Comparison of ENCODE assay signal across 8 mouse cellular contexts in genomic region chr12:4188171-4189059, GRCm38 (mm10). TPM values are rescaled to one million over a fixed set of nuclear protein-coding genes. Genes with fewer than 3 reads are reported as not detected.
DNase-seq lines count a peak whose midpoint lies in the region; ATAC-seq and TF ChIP-seq lines count a peak whose summit lies in the region.

No protein-coding gene starts in this region.

- no peak for TF ChIP-seq CTCF in lung, postnatal 0 days (IDR thresholded peaks at IDR 0.05)

- H3K27ac ChIP-seq in liver, embryonic 11.5 days (ENCODE audit: low read depth, low read length), result no peak overlapping the region
- peak overlapping the region; percentile 32; the same call in 1 of the 2 replicates for H3K27ac ChIP-seq in hindbrain, embryonic 14.5 days
- no peak overlapping the region for H3K27ac ChIP-seq in lung, postnatal 0 days (ENCODE audit: low read length)

- DNase-seq in liver, embryonic 11.5 days (ENCODE audit: low spot score), result no peak
- DNase-seq in liver, result no peak
- DNase-seq in cerebellum, postnatal 10 days, result peak; percentile 73 to 84
- DNase-seq in gastrocnemius, postnatal 10 days, result peak; percentile 67
- DNase-seq in hindbrain, embryonic 14.5 days (ENCODE audit: low spot score), result peak; percentile 69
- peak; percentile 92 for DNase-seq in lung, postnatal 0 days (ENCODE audit: low spot score)
- peak; percentile 45 for DNase-seq in skeletal muscle tissue, adult 2 months (ENCODE audit: low read depth, low spot score)

- H3K4me2 ChIP-seq in liver, embryonic 11.5 days, result no peak overlapping the region
- no peak overlapping the region for H3K4me2 ChIP-seq in hindbrain, embryonic 14.5 days (replicated peaks)
- no peak overlapping the region for H3K4me2 ChIP-seq in lung, postnatal 0 days (replicated peaks; ENCODE audit: low read depth, low read length)

- H3K9ac ChIP-seq in liver, embryonic 11.5 days (ENCODE audit: low read depth, low read length), result no peak overlapping the region
- H3K9ac ChIP-seq in hindbrain, embryonic 14.5 days, result no peak overlapping the region
- no peak overlapping the region for H3K9ac ChIP-seq in lung, postnatal 0 days (replicated peaks; ENCODE audit: low read depth)

- H3K4me1 ChIP-seq in liver, embryonic 11.5 days (replicated peaks; ENCODE audit: control insufficient read depth, insufficient read depth, low read length), result peaks cover 3% of the 10 kb centered on the region
- peaks cover 4% of the 10 kb centered on the region for H3K4me1 ChIP-seq in hindbrain, embryonic 14.5 days (replicated peaks; ENCODE audit: control insufficient read depth, insufficient read depth, low read length)
- H3K4me1 ChIP-seq in lung, postnatal 0 days (ENCODE audit: insufficient read depth, low read depth, low read length), result peaks cover under 1% of the 10 kb centered on the region; the same call in 1 of the 2 replicates

- no peak for TF ChIP-seq EP300 in lung, postnatal 0 days (IDR thresholded peaks at IDR 0.05)

- no peaks in the 10 kb centered on the region for H3K36me3 ChIP-seq in liver, embryonic 11.5 days (ENCODE audit: control insufficient read depth, insufficient read depth, low read length)
- H3K36me3 ChIP-seq in hindbrain, embryonic 14.5 days (replicated peaks; ENCODE audit: control insufficient read depth, insufficient read depth), result no peaks in the 10 kb centered on the region; the same call in 1 of the 2 replicates
- no peaks in the 10 kb centered on the region for H3K36me3 ChIP-seq in lung, postnatal 0 days (ENCODE audit: insufficient read depth, low read length)

- H3K27me3 ChIP-seq in liver, embryonic 11.5 days (replicated peaks; ENCODE audit: control insufficient read depth, insufficient read depth, low read length), result no peaks in the 10 kb centered on the region
- H3K27me3 ChIP-seq in hindbrain, embryonic 14.5 days (ENCODE audit: control insufficient read depth, insufficient read depth, low read length), result no peaks in the 10 kb centered on the region
- H3K27me3 ChIP-seq in lung, postnatal 0 days (replicated peaks; ENCODE audit: insufficient read depth, low read length), result no peaks in the 10 kb centered on the region

- no peaks in the 10 kb centered on the region for H3K9me3 ChIP-seq in liver, embryonic 11.5 days (ENCODE audit: control insufficient read depth, low read length)
- H3K9me3 ChIP-seq in hindbrain, embryonic 14.5 days (ENCODE audit: control insufficient read depth, low read length), result no peaks in the 10 kb centered on the region
- H3K9me3 ChIP-seq in lung, postnatal 0 days (ENCODE audit: low read length), result no peaks in the 10 kb centered on the region

- peak; percentile 23; the same call in 1 of the 2 replicates for ATAC-seq in liver, embryonic 11.5 days (replicated peaks; ENCODE audit: low FRiP score)
- peak; percentile 83 for ATAC-seq in hindbrain, embryonic 14.5 days (ENCODE audit: low FRiP score)
- ATAC-seq in lung, postnatal 0 days, result peak; percentile 91
- no peak for ATAC-seq in inflammation-experienced regulatory T-cells, adult 6 months

- 43% methylated on average over 14 of the region's 14 CpGs for WGBS in liver, embryonic 11.5 days
- 33% methylated on average over 14 of the region's 14 CpGs for WGBS in hindbrain, embryonic 14.5 days
- 30% methylated on average over 14 of the region's 14 CpGs for WGBS in lung, postnatal 0 days

- H3K4me3 ChIP-seq in liver, embryonic 11.5 days (ENCODE audit: low read depth, low read length), result no peak overlapping the region
- no peak overlapping the region for H3K4me3 ChIP-seq in hindbrain, embryonic 14.5 days (replicated peaks; ENCODE audit: low read length)
- H3K4me3 ChIP-seq in lung, postnatal 0 days (ENCODE audit: low read depth, low read length), result no peak overlapping the region

RNA-seq across cellular contexts. Expression of gene Ptrhd1, which starts 45.4 kb away (rescaled TPM):
- 5.5 and 6.0 TPM in 2 replicates for polyA plus RNA-seq in liver, embryonic 11.5 days (2014; fragmentation: Nextera tagmentation; extraction: Ambion mirVana)
- 1 to 10 TPM; 5.1 to 5.3 TPM for total RNA-seq in gastrocnemius, postnatal 10 days (2021)
- 6.1 and 6.2 TPM in 2 replicates for polyA plus RNA-seq in hindbrain, embryonic 14.5 days (2014; fragmentation: Nextera tagmentation; extraction: Ambion mirVana)
- 4.7 and 6.2 TPM in 2 replicates for polyA plus RNA-seq in lung, postnatal 0 days (2015; fragmentation: Nextera tagmentation; extraction: Ambion mirVana)
- 1 to 10 TPM; 3.1 to 6.2 (median 3.3) TPM for polyA plus RNA-seq in inflammation-experienced regulatory T-cells, adult 6 months (2017; shearing (Covaris generic))

RNA-seq across cellular contexts. Expression of gene Cenpo, which starts 45.7 kb away (rescaled TPM):
- 20.6 and 24.4 TPM in 2 replicates for polyA plus RNA-seq in liver, embryonic 11.5 days (2014; fragmentation: Nextera tagmentation; extraction: Ambion mirVana)
- 1 to 10 TPM; 3.1 to 5.6 TPM for total RNA-seq in gastrocnemius, postnatal 10 days (2021)
- polyA plus RNA-seq in hindbrain, embryonic 14.5 days (2014; fragmentation: Nextera tagmentation; extraction: Ambion mirVana), result 6.2 and 6.9 TPM in 2 replicates
- polyA plus RNA-seq in lung, postnatal 0 days (2015; fragmentation: Nextera tagmentation; extraction: Ambion mirVana), result 4.8 and 5.3 TPM in 2 replicates
- polyA plus RNA-seq in inflammation-experienced regulatory T-cells, adult 6 months (2017; shearing (Covaris generic)), result 10 to 100 TPM; 20.3 to 31.7 (median 20.6) TPM

RNA-seq across cellular contexts. Expression of gene Adcy3, which starts 55.5 kb away (rescaled TPM):
- 3.3 and 3.9 TPM in 2 replicates for polyA plus RNA-seq in liver, embryonic 11.5 days (2014; fragmentation: Nextera tagmentation; extraction: Ambion mirVana)
- 1 to 10 TPM; 4.1 to 8.5 TPM for total RNA-seq in gastrocnemius, postnatal 10 days (2021)
- 12.1 and 12.6 TPM in 2 replicates for polyA plus RNA-seq in hindbrain, embryonic 14.5 days (2014; fragmentation: Nextera tagmentation; extraction: Ambion mirVana)
- 4.9 and 5.3 TPM in 2 replicates for polyA plus RNA-seq in lung, postnatal 0 days (2015; fragmentation: Nextera tagmentation; extraction: Ambion mirVana)
- polyA plus RNA-seq in inflammation-experienced regulatory T-cells, adult 6 months (2017; shearing (Covaris generic)), result 1 to 10 TPM; 2.1 to 5.9 (median 2.9) TPM

Comparison
In these comparisons a context has a peak if more than half of its experiments do, and no peak if none do; other contexts are left out.
1. DNase-seq: peak in cerebellum, postnatal 10 days (2 of 2), gastrocnemius, postnatal 10 days (single experiment), hindbrain, embryonic 14.5 days (single experiment), lung, postnatal 0 days (single experiment) and skeletal muscle tissue, adult 2 months (single experiment); none in liver, embryonic 11.5 days (single experiment) and liver (single experiment).